Mouse (Mus musculus) cerebellum, adult 11 months (tissue): ENCODE measurements at regions not wholly inside any gene's neighbourhood (a gene's known extent, or its start where the extent isn't known, plus 50 kb on each side); places are given as distances from the start of the nearest gene placed in this dataset.
A peak's percentile ranks its signal among the peaks of the same experiment; 100 is the strongest.

Experiments
- DNase-seq: peaks from one replicate; pipeline ENCODE4 v3.0.0; 2022

- no peak for DNase-seq
Measured at GRCm38 (mm10) chr16:44630426-44630825, 71.7 kb upstream of the Boc start.

- DNase-seq: no peak
Measured at GRCm38 (mm10) chr16:44629296-44630275, 70.9 kb upstream of the Boc start.

- DNase-seq: no peak
Measured at GRCm38 (mm10) chr16:44625871-44626293, 67.2 kb upstream of the Boc start.

GRCm38 (mm10) chr16:44625108-44625616, 66.5 kb upstream of the Boc start:
- no peak for DNase-seq

- DNase-seq: no peak
Measured at GRCm38 (mm10) chr16:44621573-44621972, 62.9 kb upstream of the Boc start.

GRCm38 (mm10) chr16:44620536-44620935, 61.8 kb upstream of the Boc start:
- no peak for DNase-seq

GRCm38 (mm10) chr16:44619476-44620103, 60.9 kb upstream of the Boc start:
- no peak for DNase-seq

- no peak for DNase-seq
Measured at GRCm38 (mm10) chr16:44617041-44617440, 58.3 kb upstream of the Boc start.

- no peak for DNase-seq
Measured at GRCm38 (mm10) chr16:44616376-44616775, 57.7 kb upstream of the Boc start.

GRCm38 (mm10) chr16:44615878-44616206, 57.1 kb upstream of the Boc start:
- DNase-seq: no peak

GRCm38 (mm10) chr16:44615172-44615877, 56.6 kb upstream of the Boc start:
- no peak for DNase-seq

- no peak for DNase-seq
Measured at GRCm38 (mm10) chr16:44614235-44614634, 55.5 kb upstream of the Boc start.

- peak; percentile 79 for DNase-seq
Measured at GRCm38 (mm10) chr16:44612676-44613075, 54.0 kb upstream of the Boc start.

- no peak for DNase-seq
Measured at GRCm38 (mm10) chr16:44611525-44611924, 52.8 kb upstream of the Boc start.

GRCm38 (mm10) chr16:44608586-44608985, 49.9 kb upstream of the Boc start:
- DNase-seq: no peak
